Mouse (Mus musculus): ENCODE data around the gene Rbbp8nl.

DNA sequence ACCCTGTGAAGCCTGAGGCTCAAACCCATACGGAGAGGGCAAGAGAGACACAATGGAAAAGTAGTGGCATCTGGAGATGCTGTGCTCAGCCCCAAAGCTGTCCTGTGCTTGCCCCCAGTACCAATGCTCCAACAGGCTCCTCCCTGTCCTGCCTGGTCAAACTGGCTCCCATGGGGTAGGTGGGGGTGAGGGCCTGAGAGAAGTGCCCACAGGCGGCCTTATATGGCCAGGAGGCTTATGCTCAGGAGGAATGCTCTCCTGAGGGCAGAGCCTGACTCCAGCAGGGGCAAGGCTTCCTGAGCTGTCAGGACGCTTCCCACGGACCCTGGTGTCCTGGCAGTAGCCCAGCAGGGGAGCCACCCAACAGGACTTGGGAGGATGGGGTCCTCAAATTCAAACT, 59.2 kb downstream of the Rbbp8nl start:
- TF ChIP-seq POLR2A (IDR thresholded peaks at IDR 0.05; ENCODE audit: control insufficient read depth, extremely low read depth, insufficient read depth, low read length, poor library complexity), result no peak
- TF ChIP-seq CTCF (IDR thresholded peaks at IDR 0.05; ENCODE audit: borderline replicate concordance, control insufficient read depth, extremely low read depth, insufficient read depth, low read length, poor library complexity), result no peak
